Mouse (Mus musculus): ENCODE data around the gene Npr2.

- no peak for TF ChIP-seq CTCF (IDR thresholded peaks at IDR 0.05; ENCODE audit: borderline replicate concordance, extremely low read depth, insufficient read depth, insufficient read length)
- TF ChIP-seq POLR2A (IDR thresholded peaks at IDR 0.05; ENCODE audit: borderline replicate concordance, extremely low read depth, insufficient read depth, insufficient read length, poor library complexity, severe bottlenecking), result no peak
Observed at GRCm38 (mm10) chr4:43657146-43657545, 25.4 kb downstream of the Npr2 start.
